Mouse (Mus musculus) activated CD4-positive, CD25-positive, alpha-beta regulatory T cell, adult 4 months (primary cell): ENCODE results near the gene Cfap73. TPM values are rescaled to one million over a fixed set of nuclear protein-coding genes. Genes with fewer than 3 reads are reported as not detected.

Experiments used
- ATAC-seq: one replicate; pipeline ENCODE4 v1.8.0; 2017
- polyA plus RNA-seq, 2 experiments: library from polyadenylated mRNA; unstranded; fragments of 100-300 nt; shearing (Covaris generic); gene quantifications; one replicate each; pipeline ENCODE4 v1.2.1; 2017

The Cfap73 gene
- polyA plus RNA-seq, 2 experiments from 2014 or later: not detected

GRCm38 (mm10) chr5:120612822-120613604, 21.0 kb downstream of the Cfap73 start:
- ATAC-seq: peak; percentile 85

DNA sequence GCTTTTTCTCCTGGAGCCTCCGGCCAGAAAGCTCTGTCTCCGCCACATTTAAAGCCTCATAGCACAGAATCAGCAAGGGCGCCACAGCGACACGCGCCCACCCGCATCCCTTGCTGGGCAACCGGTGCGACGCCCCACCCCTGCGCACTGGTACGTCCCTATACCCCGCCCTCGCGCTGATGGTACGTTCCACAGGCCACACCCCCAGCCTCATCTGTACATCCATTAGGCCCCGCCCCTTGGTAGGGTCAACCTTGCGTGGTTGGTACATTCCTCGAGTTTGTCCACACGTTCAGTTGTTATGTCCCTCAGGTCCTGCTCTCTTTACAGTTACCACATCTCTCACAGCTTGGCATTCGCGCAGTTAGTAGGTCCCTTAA, 21.6 kb downstream of the Cfap73 start, which contains the start of the genes Rita1 and Ddx54:
Gene Rita1, minus strand, starts transcription at position 148 of the 380 bp plus-strand sequence.
Gene Ddx54, plus strand, starts transcription at position 298 of the 380 bp plus-strand sequence.
- peak; percentile 75 for ATAC-seq

- no peak for ATAC-seq
Observed at GRCm38 (mm10) chr5:120611416-120611815, 22.6 kb downstream of the Cfap73 start.

GRCm38 (mm10) chr5:120610906-120611305, 23.1 kb downstream of the Cfap73 start:
- ATAC-seq: no peak

DNA sequence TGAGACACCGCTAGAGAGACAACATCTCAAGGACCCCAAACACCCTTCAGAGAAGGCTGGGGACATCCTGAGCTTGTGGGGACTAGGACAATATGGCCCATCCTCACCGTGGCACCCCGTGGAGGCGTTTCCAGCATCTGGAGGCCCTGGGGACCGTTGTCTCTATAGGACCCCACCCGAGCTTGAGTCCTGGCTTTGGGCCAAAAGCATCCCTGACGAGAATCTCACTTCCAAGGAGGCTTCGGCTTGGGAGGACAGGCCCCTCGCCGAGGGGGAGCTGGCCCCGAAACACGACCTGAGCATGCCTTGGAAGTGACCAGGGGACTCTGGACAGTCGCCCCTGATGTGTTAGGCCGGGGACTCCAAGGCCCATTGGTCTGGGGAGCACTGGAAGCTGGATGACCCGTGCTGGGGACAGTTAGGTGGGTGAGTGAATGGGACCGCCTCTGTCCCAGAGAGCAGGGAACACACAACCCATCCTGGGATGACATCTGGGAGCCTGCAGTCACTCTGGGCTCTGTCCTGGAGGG, 24.7 kb downstream of the Cfap73 start:
- no peak for ATAC-seq

DNA sequence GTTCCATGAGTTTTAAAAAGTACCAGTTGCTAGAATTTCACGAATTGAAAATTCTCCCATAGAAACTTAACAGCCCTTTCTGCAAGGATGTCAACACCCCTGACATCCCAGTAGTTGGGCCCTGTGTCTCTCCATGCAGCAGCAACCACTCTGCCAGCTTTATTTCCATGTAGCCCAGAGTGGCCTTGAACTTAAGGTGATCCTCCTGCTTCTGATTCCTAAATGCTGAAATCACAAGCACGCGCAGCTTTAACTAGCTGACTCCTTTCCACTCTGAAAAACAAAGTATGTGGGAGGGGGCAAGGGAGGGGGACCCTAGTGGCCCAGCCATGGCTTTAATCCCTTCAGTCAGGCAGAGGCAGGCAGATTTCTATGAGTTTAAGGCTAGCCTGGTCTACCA, 26.7 kb downstream of the Cfap73 start:
- no peak for ATAC-seq

GRCm38 (mm10) chr5:120606590-120607200, 27.3 kb downstream of the Cfap73 start:
- ATAC-seq: no peak

DNA sequence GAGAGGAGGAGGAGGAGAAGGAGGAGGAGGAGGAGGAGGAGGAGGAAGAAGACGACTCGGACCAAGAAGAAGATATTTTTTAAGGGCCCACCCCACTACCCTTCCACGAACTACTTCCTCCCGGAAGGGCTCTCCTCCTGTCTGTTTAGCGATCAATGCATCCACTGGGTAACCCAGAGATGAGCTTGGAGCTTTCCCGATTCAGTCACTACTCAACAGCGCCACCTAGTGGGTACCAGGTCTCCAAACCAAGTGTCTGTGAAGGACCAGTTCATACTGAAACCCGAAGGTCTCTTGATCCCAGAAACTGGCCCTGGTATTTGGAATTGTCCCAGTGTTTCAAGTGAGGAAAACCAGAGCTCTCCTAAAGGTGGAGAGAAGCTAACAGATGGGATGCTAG, 28.3 kb downstream of the Cfap73 start:
- ATAC-seq: peak; percentile 82

- ATAC-seq: no peak
Observed at GRCm38 (mm10) chr5:120605241-120605661, 28.8 kb downstream of the Cfap73 start.

DNA sequence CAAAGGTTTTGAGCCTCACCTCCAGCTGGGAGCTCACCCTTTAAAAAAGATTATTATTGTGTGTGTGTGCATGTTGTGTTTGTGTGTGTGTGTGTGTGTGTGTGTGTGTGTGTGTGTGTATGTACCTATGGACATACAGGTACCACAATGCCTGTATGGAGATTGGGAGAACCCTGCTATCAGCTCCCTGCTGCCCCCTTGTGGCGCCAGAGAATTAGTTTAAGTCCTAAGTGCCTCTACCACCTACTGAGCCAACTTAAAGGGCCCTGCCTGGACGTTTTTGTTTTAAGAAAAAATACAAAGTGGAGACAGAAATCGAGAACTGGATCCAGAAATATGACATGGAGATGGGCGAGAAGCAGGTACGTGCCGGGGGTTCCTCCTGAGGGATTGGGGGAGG, 29.2 kb downstream of the Cfap73 start:
- peak; percentile 38 for ATAC-seq

- ATAC-seq: no peak
Observed at GRCm38 (mm10) chr5:120603515-120603914, 30.5 kb downstream of the Cfap73 start.

- no peak for ATAC-seq
Observed at GRCm38 (mm10) chr5:120602210-120602609, 31.8 kb downstream of the Cfap73 start.

- no peak for ATAC-seq
Observed at GRCm38 (mm10) chr5:120600946-120601668, 32.9 kb downstream of the Cfap73 start.

- no peak for ATAC-seq
Observed at GRCm38 (mm10) chr5:120599625-120600024, 34.4 kb downstream of the Cfap73 start.

DNA sequence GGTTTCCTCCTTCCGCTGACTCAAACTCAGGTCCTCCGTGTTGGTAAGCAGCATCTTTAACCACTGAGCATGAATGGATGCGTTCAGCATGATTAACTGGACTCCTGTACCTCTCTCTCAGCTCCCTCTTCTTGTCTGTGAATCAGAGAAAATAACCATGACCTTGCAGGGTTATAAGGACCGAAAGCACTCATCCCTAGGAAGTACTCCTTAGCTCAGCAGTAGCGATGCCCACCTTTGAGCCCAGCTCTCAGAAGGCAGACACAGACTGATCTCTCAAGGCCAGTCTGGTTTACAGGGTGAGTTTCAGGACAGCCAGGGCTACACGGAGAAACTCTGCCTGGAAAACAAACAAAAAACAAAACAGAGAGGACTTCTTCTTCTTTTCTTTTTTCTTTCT, 39.5 kb downstream of the Cfap73 start:
- no peak for ATAC-seq

DNA sequence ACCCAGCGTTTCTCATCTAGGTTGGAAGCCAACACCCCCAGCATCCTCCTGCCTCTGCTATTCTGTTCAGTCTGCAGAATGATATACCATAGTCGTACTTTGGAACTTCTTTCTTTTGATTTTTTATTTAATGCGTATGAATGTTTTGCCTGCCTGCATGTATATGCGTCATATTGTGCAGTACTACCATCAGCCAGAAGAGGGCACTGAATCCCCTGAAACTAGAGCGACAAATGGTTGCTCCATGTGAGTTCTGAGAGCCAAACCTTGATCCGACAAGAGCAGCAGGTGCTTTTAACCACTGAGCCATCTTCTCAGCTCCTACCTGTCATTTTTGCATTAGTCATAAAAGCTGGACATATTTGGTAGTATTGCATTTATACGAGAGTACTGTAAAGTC, 41.9 kb downstream of the Cfap73 start:
- ATAC-seq: no peak

DNA sequence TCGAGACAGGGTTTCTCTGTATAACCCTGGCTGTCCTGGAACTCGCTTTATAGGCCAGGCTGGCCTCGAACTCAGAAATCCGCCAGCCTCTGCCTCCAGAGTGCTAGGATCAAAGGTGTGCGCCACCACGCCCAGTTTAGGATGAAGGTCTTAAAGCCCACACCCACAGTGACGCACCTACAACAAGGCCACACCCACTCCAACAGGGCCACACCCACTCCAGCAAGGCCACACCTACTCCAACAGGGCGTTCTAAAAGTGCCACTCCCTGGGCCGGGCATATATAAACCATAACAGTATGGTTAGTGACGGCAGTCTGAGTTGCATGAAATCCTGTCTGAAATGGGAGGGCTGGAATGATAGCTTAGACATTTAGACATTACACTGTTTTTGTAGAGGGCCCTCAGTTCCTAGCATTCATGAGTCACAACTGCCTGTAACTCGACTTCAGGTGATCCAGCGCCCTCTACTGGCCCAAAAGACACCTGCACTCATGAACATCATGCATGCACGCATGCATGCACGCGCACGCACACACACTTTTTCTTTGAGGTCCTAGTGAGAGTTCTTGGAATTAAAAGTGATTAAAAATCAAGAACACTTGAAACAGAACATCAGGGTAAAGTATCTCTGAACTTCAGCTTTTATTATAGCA, 43.6 kb downstream of the Cfap73 start:
- no peak for ATAC-seq

- ATAC-seq: peak; percentile 94
Observed at GRCm38 (mm10) chr5:120588569-120589094, 45.4 kb downstream of the Cfap73 start, which contains the start of the genes Tpcn1 and Iqcd. Gene Tpcn1, minus strand, starts transcription at chr5:120588673. Gene Iqcd, plus strand, starts transcription at chr5:120589016.

- ATAC-seq: no peak
Observed at GRCm38 (mm10) chr5:120587940-120588568, 46.0 kb downstream of the Cfap73 start.

- no peak for ATAC-seq
Observed at GRCm38 (mm10) chr5:120587616-120587926, 46.5 kb downstream of the Cfap73 start.

DNA sequence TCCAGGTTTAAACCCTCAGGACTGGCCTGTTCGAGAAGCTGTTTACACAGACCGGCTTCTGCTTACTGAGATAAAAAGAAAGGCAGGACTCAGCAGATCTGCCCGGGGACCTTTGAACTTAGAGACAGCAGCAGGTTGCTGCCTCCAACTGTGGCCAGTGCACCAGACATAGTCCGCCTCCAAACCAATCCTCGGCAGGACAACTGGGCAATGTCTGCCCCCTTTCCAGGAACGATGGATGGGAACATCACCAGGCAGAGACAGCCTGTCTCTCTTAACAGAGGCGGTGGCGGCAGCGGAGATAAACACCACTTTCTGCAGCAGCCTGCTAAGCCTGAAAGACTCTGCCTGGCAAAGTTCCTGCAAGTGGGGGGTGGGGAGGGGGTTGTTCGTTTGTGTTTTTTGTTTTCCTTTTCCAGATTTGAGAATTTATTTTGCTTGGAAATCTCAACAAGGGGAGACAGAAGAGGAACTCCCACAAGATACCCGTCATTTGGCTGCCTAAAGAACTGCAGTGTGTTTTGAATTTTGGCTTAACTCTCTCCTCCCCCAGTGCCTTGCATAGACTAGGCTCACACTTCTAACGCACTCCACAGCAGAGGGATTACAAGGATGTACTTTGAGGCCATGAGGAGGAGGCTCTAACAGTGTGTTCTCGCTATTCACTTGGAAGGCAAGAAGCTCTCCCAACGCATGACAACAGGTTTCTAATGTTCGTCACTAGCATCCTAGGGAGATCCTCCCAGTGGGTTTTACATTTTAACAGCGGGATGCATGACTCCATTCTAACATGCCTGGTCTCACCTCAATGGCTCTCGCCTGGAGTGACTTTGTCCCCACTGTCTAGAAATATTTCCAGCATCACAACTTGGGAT, 47.1 kb downstream of the Cfap73 start:
- ATAC-seq: no peak
